Mouse (Mus musculus) adrenal gland, postnatal 36 days (tissue): ENCODE results near the gene Zbbx. TPM values are rescaled to one million over a fixed set of nuclear protein-coding genes. Genes with fewer than 3 reads are reported as not detected.

Experiments used
- DNase-seq, 2 experiments: peaks; one replicate each; pipeline ENCODE4 v3.0.0; 2021; ENCODE audit warnings: mixed read lengths in 1 of 2
- long read RNA-seq, 2 experiments: library from polyadenylated mRNA; stranded (forward); transcript quantifications; one replicate each; pipeline ENCODE4 v2.0.0; 2021; ENCODE audit warnings: borderline sequencing depth in 2 of 2
- total RNA-seq, 2 experiments: library from RNA; stranded (reverse); gene quantifications; 2 replicates each; pipeline ENCODE4 v1.2.3; 2021

Zbbx gene
- not detected for total RNA-seq
- long read RNA-seq, experiment 1, result 0 reads
- long read RNA-seq, experiment 2, result 0 reads

GRCm38 (mm10) chr3:75164838-75165496 lies at the start of gene Zbbx:
Gene Zbbx (minus strand): TSS chr3:75165034.
- peak; percentile 2 to 17 for DNase-seq

GRCm38 (mm10) chr3:75202808-75203503 lies 38.1 kb upstream of the Zbbx start:
- peak; percentile 52 to 71 for DNase-seq

GRCm38 (mm10) chr3:75182606-75183005 lies 17.8 kb upstream of the Zbbx start:
- no peak for DNase-seq

- no peak for DNase-seq
Measured at GRCm38 (mm10) chr3:75141876-75142275, 23.0 kb downstream of the Zbbx start.

- DNase-seq, result no peak
Measured at GRCm38 (mm10) chr3:75104867-75105266, 60.0 kb downstream of the Zbbx start.

GRCm38 (mm10) chr3:75085762-75086161 lies 79.1 kb downstream of the Zbbx start:
- DNase-seq, result no peak

GRCm38 (mm10) chr3:75078906-75079305 lies 85.9 kb downstream of the Zbbx start:
- DNase-seq, result no peak

- no peak for DNase-seq
Measured at GRCm38 (mm10) chr3:75009701-75010100, 155.1 kb downstream of the Zbbx start.

Other genes with a start within 250 kb of the Zbbx start
- not detected for gene Serpini2, start 105.0 kb upstream of the Zbbx start, total RNA-seq